Mouse (Mus musculus): Measurements from ENCODE around the gene Smoc1. TPM values are rescaled to one million over a fixed set of nuclear protein-coding genes. Genes with fewer than 3 reads are reported as not detected.

The Smoc1 gene
- polyA plus RNA-seq, 1 experiment from 2014 or later, result 8.4 TPM

DNA sequence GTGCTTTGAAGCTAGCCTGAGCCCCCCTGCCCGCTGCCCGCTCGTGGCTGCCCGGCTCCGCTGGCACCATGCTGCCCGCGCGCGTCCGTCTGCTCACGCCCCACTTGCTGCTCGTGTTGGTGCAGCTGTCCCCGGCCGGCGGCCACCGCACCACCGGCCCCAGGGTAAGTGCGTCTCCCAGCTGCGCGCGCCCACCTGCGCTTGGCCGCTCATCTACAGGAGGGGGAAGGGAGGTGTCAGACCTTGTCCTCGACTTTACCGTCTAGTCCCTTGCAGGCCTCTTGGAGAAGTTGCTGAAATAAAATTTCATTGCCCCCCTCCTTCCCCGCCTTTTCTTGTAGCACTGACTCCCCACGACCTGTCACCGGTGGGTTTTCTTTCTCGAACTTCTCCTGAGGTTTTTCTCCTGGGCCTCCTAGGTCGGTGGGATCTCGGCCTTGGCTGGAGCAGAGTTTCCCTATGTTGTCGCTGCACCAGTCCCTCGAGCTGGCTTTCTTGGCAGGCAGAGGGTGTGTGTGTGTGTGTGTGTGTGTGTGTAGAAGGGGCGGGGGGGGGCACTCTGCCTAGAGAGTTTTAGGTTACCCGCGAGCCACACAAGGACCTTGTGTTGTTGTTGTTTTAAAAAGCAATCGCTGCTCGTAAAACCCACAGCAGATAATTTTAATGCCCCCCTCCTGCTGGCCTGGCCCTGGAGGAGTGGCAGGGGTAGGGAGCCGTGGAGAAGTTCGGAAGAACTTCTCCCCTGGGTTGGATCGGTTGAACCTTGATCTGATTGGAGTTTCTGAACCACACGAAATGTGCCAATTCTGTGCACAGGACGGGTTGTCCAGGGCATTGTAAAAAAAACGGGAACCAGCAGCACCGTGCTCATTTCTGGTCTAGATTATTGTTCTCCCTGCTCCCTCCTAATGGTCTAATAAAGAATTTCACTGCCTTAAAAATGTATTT is 661 bp downstream of the Smoc1 start:
- H3K4me2 ChIP-seq, result peak overlapping the region; percentile 95
- H3K36me3 ChIP-seq, result no peaks in the 10 kb centered on the region
- H3K9ac ChIP-seq, result peak overlapping the region; percentile 32; the same call in 1 of the 2 replicates
- no peaks in the 10 kb centered on the region for H3K9me3 ChIP-seq
- no peak overlapping the region for H3K27ac ChIP-seq
- peak overlapping the region; percentile 54 for H3K4me3 ChIP-seq (replicated peaks)
- 0 out of 2 replicates have a peak, but pooled peaks cover 5% of the 10 kb centered on the region for H3K4me1 ChIP-seq
- H3K27me3 ChIP-seq (replicated peaks), result peaks cover 24% of the 10 kb centered on the region
- no peak; the same call in none of the 2 replicates for ATAC-seq (ENCODE audit: insufficient read depth, low FRiP score, low read depth)
- WGBS, result 5% methylated on average over 45 of the region's 45 CpGs

DNA sequence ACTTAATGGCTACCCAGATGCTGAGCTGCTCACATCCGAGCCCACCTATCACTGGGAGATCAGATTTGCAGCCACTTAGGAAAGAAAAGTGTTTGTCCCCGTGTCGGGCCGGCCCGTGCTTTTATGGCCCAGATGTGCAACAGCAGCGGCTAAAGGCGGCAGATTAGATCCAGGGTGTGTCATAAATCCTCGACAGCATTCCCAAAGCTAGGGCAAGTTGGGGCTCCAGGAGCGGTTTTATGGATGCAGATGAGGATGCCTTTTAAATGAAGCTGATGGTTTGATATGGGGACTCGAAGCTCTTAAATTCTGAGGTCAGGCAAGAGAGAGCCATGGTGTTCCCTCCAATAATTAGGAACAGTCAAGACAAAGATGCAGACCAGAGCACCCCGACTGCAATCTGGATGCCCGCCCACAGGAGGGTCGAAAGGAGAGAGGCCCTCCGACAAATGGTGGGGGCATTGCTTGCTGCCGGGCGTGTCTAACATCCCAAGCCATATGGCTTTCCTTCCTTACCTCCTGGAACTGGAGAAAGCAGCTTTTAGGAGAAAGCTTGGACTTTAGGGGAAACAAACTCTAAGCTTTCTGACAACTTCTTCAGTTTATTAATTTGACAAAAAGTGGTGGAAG is 1.8 kb downstream of the Smoc1 start:
- no peak for ATAC-seq (ENCODE audit: insufficient read depth, low FRiP score, low read depth)
- no peak overlapping the region; the same call in 1 of the 2 replicates for H3K9ac ChIP-seq
- H3K9me3 ChIP-seq, result no peaks in the 10 kb centered on the region
- 18% methylated on average over 16 of the region's 16 CpGs for WGBS
- no peaks in the 10 kb centered on the region for H3K36me3 ChIP-seq
- 0 out of 2 replicates have a peak, but pooled peaks cover 5% of the 10 kb centered on the region for H3K4me1 ChIP-seq
- H3K4me2 ChIP-seq, result peak overlapping the region; percentile 95
- H3K4me3 ChIP-seq (replicated peaks), result peak overlapping the region; percentile 54
- peaks cover 24% of the 10 kb centered on the region for H3K27me3 ChIP-seq (replicated peaks)
- no peak overlapping the region for H3K27ac ChIP-seq

DNA sequence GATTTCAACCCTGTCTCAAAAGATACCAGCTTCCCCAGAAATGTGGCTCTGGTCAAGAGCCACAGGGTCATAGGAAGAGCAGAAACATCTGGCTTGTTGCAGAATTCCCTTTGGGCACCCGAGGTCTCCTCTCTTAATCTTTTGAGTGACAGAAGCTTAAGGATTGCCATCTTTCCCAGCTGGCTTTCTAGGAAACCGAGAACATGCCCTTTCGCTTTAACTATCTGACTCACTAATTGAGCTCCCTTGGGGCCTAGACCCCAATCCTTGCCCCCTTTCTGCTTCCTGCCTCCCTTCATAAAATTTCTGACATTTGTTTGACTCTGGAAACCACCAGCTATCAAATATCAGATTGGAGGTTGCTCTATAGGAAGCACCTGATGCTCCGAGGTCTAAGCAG is 3.1 kb downstream of the Smoc1 start:
- no peak overlapping the region for H3K4me2 ChIP-seq
- H3K4me3 ChIP-seq (replicated peaks), result no peak overlapping the region
- H3K9me3 ChIP-seq, result no peaks in the 10 kb centered on the region
- WGBS, result 57% methylated on average over 4 of the region's 4 CpGs
- 0 out of 2 replicates have a peak, but pooled peaks cover 5% of the 10 kb centered on the region for H3K4me1 ChIP-seq
- no peaks in the 10 kb centered on the region for H3K36me3 ChIP-seq
- ATAC-seq (ENCODE audit: insufficient read depth, low FRiP score, low read depth), result no peak
- no peak overlapping the region for H3K27ac ChIP-seq
- peaks cover 24% of the 10 kb centered on the region for H3K27me3 ChIP-seq (replicated peaks)
- no peak overlapping the region for H3K9ac ChIP-seq

DNA sequence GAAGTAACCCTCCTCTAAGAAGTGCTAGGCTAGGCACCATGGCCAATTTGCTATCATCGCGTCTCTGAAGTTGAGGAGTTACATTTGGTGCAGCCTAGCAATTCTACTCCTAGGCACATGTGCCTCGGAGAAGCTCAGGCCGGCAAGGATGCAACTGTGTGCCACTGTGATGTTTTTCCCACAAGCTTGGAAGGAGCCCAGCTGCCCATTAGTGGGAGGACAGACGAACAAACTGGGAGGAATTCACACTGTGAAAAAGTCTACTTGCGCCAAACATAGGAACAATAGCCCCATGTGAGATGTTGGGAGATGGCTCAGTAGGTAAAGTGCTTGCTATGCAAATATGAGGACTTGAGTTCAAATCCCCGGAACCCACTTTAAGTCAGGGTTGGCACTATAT is 5.0 kb downstream of the Smoc1 start:
- no peak overlapping the region for H3K4me2 ChIP-seq
- no peak overlapping the region for H3K27ac ChIP-seq
- no peak for ATAC-seq (ENCODE audit: insufficient read depth, low FRiP score, low read depth)
- peaks cover 18% of the 10 kb centered on the region for H3K27me3 ChIP-seq (replicated peaks)
- H3K4me3 ChIP-seq (replicated peaks), result no peak overlapping the region
- H3K9ac ChIP-seq, result no peak overlapping the region
- no peaks in the 10 kb centered on the region for H3K36me3 ChIP-seq
- no peaks in the 10 kb centered on the region for H3K9me3 ChIP-seq
- 0 out of 2 replicates have a peak, but pooled peaks cover 10% of the 10 kb centered on the region for H3K4me1 ChIP-seq
- 79% methylated on average over 7 of the region's 7 CpGs for WGBS

DNA sequence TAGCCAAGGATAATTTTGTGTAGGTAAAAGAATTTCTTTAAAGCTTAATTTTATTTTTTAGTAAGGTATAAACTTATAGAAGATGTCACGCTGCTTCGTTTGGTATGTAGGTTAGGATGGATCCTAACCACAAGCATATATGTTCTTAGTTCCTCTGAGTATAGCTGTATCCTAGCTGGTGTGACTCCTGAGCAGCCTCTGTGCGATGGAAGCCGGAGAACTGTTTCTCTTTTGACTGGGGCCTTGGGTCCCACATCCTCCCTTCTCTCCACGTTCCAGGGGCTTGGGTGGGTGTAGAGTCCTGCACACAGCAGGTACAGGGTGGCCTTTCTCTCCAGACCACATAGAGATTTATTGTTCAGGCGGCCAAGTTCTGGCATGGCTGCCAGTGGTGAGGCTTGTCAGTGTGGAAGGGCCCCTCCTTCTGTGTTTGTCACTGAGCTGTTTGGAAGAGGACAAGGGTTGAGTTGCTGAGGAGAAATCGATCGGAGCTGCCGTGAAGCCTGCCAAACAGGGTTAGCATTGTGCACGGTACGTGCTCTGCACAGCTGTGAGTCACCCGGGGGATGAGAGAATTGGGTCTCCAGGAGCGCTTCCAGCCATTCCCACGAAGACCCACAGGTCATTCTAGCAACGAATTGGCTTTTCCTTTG is 6.9 kb downstream of the Smoc1 start:
- Histone ChIP-seq H3K4me1 (0 out of 2 replicates have a peak, but pooled peaks cover 5% of the 10 kb centered on the region), H3K4me2 (peak overlapping the region; percentile 24; the same call in 1 of the 2 replicates), H3K27me3 (replicated peaks) (peaks cover 2% of the 10 kb centered on the region; the same call in 1 of the 2 replicates), H3K9ac (no peak overlapping the region), H3K4me3 (replicated peaks) (no peak overlapping the region), H3K9me3 (no peaks in the 10 kb centered on the region), H3K27ac (peak overlapping the region; percentile 77; the same call in 1 of the 2 replicates), H3K36me3 (no peaks in the 10 kb centered on the region)
- 52% methylated on average over 15 of the region's 15 CpGs for WGBS
- peak; percentile 91 for ATAC-seq (ENCODE audit: insufficient read depth, low FRiP score, low read depth)

DNA sequence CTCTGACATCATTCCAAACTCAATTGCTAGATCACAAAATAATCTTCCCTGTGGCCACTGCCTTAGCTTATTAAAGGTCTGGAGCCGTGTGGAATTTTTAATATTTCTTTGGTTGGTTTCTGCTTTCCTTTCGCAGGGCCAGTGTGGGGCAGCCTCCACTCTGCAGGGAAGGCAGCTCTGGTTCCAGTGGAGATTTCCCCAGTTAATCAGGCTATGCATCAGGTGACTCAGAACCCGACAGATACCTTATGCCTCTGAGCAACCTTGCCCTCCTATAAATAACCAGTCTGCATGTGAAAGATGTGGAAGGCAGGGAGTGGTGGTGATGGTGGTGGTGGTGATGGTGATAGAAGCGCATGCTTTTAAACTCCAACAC is 7.4 kb downstream of the Smoc1 start:
- H3K36me3 ChIP-seq, result no peaks in the 10 kb centered on the region
- no peak overlapping the region for H3K9ac ChIP-seq
- H3K4me2 ChIP-seq, result peak overlapping the region; percentile 16; the same call in 1 of the 2 replicates
- H3K4me3 ChIP-seq (replicated peaks), result no peak overlapping the region
- peak overlapping the region; percentile 77; the same call in 1 of the 2 replicates for H3K27ac ChIP-seq
- no peaks in the 10 kb centered on the region for H3K9me3 ChIP-seq
- 70% methylated on average over 4 of the region's 4 CpGs for WGBS
- 0 out of 2 replicates have a peak, but pooled peaks cover 5% of the 10 kb centered on the region for H3K4me1 ChIP-seq
- H3K27me3 ChIP-seq (replicated peaks), result no peaks in the 10 kb centered on the region
- no peak for ATAC-seq (ENCODE audit: insufficient read depth, low FRiP score, low read depth)

DNA sequence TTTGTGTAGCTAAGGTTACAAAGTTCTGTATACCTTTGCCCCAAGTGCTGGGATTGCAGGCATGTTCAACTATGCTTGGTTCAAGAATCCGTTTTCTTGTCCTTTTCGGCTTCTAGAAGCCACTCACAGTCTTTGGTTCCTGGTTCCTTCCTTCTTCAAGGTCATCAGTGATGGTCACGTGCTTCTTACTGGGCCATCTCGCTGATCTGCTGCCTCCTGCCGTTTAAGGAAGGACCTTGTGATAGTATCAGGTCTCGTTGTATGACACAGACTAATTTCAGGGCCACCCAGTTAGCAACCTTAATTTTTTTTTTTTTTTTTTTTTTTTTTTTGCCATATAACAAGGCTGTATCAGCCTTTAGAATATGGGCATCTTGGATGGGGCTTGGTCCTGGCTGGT is 9.2 kb downstream of the Smoc1 start:
- H3K4me3 ChIP-seq (replicated peaks), result no peak overlapping the region
- no peak overlapping the region for H3K4me2 ChIP-seq
- no peaks in the 10 kb centered on the region for H3K27me3 ChIP-seq (replicated peaks)
- 75% methylated on average over 6 of the region's 6 CpGs for WGBS
- ATAC-seq (ENCODE audit: insufficient read depth, low FRiP score, low read depth), result no peak
- 0 out of 2 replicates have a peak, but pooled peaks cover 5% of the 10 kb centered on the region for H3K4me1 ChIP-seq
- H3K9ac ChIP-seq, result no peak overlapping the region
- no peak overlapping the region for H3K27ac ChIP-seq
- H3K9me3 ChIP-seq, result no peaks in the 10 kb centered on the region
- no peaks in the 10 kb centered on the region for H3K36me3 ChIP-seq

DNA sequence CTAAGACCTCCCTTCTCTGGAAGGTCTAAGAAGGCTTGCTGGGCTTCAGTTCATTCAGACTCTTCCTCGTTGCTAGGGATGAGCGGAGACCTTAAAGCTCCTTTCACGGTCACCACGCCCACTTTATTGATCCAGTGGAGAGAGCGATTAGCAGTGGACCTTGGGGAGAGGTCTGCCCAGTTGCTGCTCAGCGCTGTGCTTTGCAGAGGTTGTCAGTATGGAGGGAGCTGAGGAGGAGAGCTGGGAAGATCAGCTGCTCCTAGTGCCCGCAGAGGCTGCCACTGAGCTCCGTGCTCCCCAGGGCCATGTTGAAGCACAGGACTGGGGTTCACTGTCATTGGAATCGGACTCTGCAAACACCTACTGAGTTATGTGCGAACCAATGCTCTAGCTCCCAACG is 17.0 kb downstream of the Smoc1 start:
- no peak overlapping the region for H3K9ac ChIP-seq
- no peaks in the 10 kb centered on the region for H3K4me1 ChIP-seq
- H3K36me3 ChIP-seq, result no peaks in the 10 kb centered on the region
- H3K4me2 ChIP-seq, result no peak overlapping the region
- WGBS, result 66% methylated on average over 11 of the region's 11 CpGs
- H3K27me3 ChIP-seq (replicated peaks), result no peaks in the 10 kb centered on the region
- no peak for ATAC-seq (ENCODE audit: insufficient read depth, low FRiP score, low read depth)
- H3K27ac ChIP-seq, result no peak overlapping the region
- H3K4me3 ChIP-seq (replicated peaks), result no peak overlapping the region
- H3K9me3 ChIP-seq, result no peaks in the 10 kb centered on the region

DNA sequence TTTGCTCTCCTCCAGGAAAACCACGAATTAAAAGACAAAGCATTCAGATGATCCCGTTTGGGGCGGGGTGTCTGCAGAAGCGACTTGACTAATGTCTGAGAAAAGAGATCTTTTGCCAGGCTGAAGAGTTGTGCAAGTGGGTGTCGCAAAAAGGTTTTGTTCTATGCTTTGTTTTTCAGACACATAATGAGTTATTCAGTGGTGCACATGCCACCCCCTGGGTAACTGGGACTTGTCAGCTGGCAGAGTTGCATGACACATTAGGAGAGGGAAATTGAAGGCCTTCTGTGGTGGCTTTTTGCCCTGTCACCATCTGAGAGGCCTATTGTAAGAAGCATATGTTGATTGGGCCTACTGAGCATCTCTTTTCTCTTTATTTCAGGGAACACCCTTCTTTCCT is 20.3 kb downstream of the Smoc1 start:
- Histone ChIP-seq H3K9me3 (no peaks in the 10 kb centered on the region), H3K9ac (no peak overlapping the region), H3K27ac (no peak overlapping the region), H3K4me3 (replicated peaks) (no peak overlapping the region), H3K27me3 (replicated peaks) (no peaks in the 10 kb centered on the region), H3K4me2 (no peak overlapping the region), H3K4me1 (no peaks in the 10 kb centered on the region), H3K36me3 (no peaks in the 10 kb centered on the region)
- ATAC-seq (ENCODE audit: insufficient read depth, low FRiP score, low read depth), result no peak
- 69% methylated on average over 5 of the region's 5 CpGs for WGBS

DNA sequence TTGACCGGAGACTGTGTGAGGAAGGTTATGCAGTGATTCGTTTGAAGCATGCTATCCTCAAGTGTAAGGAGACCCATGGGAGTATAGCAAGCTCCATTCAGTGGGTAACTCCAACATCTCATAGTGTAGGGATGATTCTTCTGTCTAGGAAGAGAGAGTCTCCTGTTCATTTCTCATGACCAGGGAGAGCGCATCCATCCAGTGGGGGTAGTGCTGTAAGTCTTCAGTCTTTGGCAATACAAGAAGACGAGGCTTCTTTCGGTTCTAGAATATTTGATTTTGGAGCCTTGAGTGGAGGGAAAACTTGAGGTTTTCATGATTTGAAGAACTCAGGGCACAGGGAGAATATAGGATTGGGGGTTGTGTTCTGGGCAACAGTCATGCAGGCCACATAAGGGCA is 23.1 kb downstream of the Smoc1 start:
- Histone ChIP-seq H3K4me2 (no peak overlapping the region), H3K36me3 (no peaks in the 10 kb centered on the region), H3K9me3 (no peaks in the 10 kb centered on the region), H3K4me1 (no peaks in the 10 kb centered on the region), H3K9ac (no peak overlapping the region), H3K4me3 (replicated peaks) (no peak overlapping the region), H3K27ac (no peak overlapping the region), H3K27me3 (replicated peaks) (no peaks in the 10 kb centered on the region)
- no peak for ATAC-seq (ENCODE audit: insufficient read depth, low FRiP score, low read depth)
- WGBS, result 92% methylated on average over 5 of the region's 5 CpGs

DNA sequence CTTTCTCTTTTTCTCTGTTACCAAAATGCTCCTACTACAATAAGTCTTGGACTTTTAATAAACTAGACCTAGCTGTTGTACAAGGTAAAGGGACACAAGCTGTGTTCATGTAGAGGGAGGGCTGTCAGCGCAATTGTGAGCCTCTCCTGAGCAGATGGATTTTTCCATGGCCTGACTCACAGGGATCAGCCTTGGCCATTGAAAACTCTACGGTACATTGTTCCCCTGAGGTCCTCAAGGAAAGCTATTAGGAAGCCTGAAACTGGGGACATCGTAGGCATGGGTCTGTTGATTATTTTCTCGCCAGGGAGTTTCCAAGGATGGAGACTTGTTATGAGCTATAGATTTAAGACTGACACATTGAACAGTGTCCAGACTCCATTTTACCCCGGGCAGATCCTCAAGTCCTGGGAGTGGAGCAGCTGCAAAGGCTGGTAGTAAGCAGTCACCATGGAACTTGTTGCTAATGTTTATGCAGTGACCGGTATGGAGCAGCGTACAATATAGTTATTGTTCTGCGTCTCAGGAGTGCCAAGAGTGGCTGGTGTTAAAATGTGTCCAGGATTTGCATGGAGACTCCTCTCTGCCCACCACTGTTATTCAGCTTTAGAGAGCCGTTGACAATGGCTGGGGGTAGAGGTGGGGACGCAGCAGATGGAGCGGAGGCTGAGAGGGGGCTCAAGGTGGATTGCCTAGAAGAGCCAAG is 28.5 kb downstream of the Smoc1 start:
- Histone ChIP-seq H3K4me3 (replicated peaks) (no peak overlapping the region), H3K27me3 (replicated peaks) (no peaks in the 10 kb centered on the region), H3K4me1 (no peaks in the 10 kb centered on the region), H3K36me3 (no peaks in the 10 kb centered on the region), H3K9me3 (no peaks in the 10 kb centered on the region), H3K27ac (no peak overlapping the region), H3K4me2 (no peak overlapping the region), H3K9ac (no peak overlapping the region)
- 75% methylated on average over 11 of the region's 11 CpGs for WGBS
- ATAC-seq (ENCODE audit: insufficient read depth, low FRiP score, low read depth), result no peak
